Mouse (Mus musculus) lung, embryonic 16.5 days (tissue): ENCODE measurements around the gene Cd109. TPM values are rescaled to one million over a fixed set of nuclear protein-coding genes. Genes with fewer than 3 reads are reported as not detected.

Experiments
- ATAC-seq: fragments of 200-750 bp; cut with Nextera tagmentation; 2 replicates; pipeline ENCODE4 v1.8.0; 2017; ENCODE audit warnings: low read depth, mild to moderate bottlenecking, moderate library complexity
- H3K27ac ChIP-seq: fragments of 300-500 bp; sonication (generic); 2 replicates; pipeline ENCODE4 v1.5.1; 2014; ENCODE audit warnings: mild to moderate bottlenecking, control low read depth, low read length
- H3K27me3 ChIP-seq: fragments of 300-500 bp; sonication (generic); 2 replicates; pipeline ENCODE4 v1.6.1; 2014; ENCODE audit warnings: low read depth, low read length, mixed read lengths; ENCODE audit not compliant: control insufficient read depth, insufficient read depth
- H3K36me3 ChIP-seq: fragments of 300-500 bp; sonication (generic); 2 replicates; pipeline ENCODE4 v1.6.1; 2014; ENCODE audit warnings: low read length; ENCODE audit not compliant: control insufficient read depth, insufficient read depth
- H3K4me1 ChIP-seq: fragments of 300-500 bp; sonication (generic); replicated peaks from 2 replicates; pipeline ENCODE4 v1.6.1; 2014; ENCODE audit warnings: low read length, mixed read lengths; ENCODE audit not compliant: control insufficient read depth, insufficient read depth
- H3K4me2 ChIP-seq: fragments of 300-500 bp; sonication (generic); 2 replicates; pipeline ENCODE4 v1.6.1; 2014; ENCODE audit warnings: low read depth, low read length, control low read depth
- H3K4me3 ChIP-seq: fragments of 300-500 bp; sonication (generic); 2 replicates; pipeline ENCODE4 v1.5.1; 2014; ENCODE audit warnings: mild to moderate bottlenecking, low read length, control low read depth
- H3K9ac ChIP-seq: fragments of 300-500 bp; sonication (generic); 2 replicates; pipeline ENCODE4 v1.6.1; 2014; ENCODE audit warnings: low read length, control low read depth
- H3K9me3 ChIP-seq: fragments of 300-500 bp; sonication (generic); 2 replicates; pipeline ENCODE4 v1.6.1; 2016; ENCODE audit warnings: low read length; ENCODE audit not compliant: control insufficient read depth
- WGBS: fragments of 180-500 bp; shearing (Covaris S2); extraction: QIAGEN DNeasy Blood & Tissue Kit; methylation state at CpG from one replicate; pipeline ENCODE4 v1.1.7; 2014; 5-methylcytosine and 5-hydroxymethylcytosine counted together
- polyA plus RNA-seq: library from polyadenylated mRNA; unstranded; fragments of >200 nt; fragmentation: Nextera tagmentation; extraction: Ambion mirVana; gene quantifications from 2 replicates; pipeline ENCODE4 v1.2.1, GENCODE M21; 2015

The Cd109 gene
- polyA plus RNA-seq, 1 experiment from 2014 or later = 10.7 TPM

- WGBS = 54% methylated on average over 6 of the region's 6 CpGs
- ATAC-seq = no peak
Observed at GRCm38 (mm10) chr9:78629991-78630390, 14.6 kb downstream of the Cd109 start.

GRCm38 (mm10) chr9:78631755-78632434 lies 16.5 kb downstream of the Cd109 start:
- 23% methylated on average over 6 of the region's 6 CpGs for WGBS
- Histone ChIP-seq H3K36me3 (no peaks in the 10 kb centered on the region; the same call in 1 of the 2 replicates), H3K27ac (no peak overlapping the region), H3K4me2 (no peak overlapping the region), H3K9me3 (no peaks in the 10 kb centered on the region), H3K9ac (no peak overlapping the region), H3K4me3 (no peak overlapping the region), H3K4me1 (no peaks in the 10 kb centered on the region), H3K27me3 (no peaks in the 10 kb centered on the region)
- ATAC-seq = no peak

More at GRCm38 (mm10) chr9:78629991-78630390, 14.6 kb downstream of the Cd109 start:
- no peak overlapping the region for H3K9ac ChIP-seq
- H3K9me3 ChIP-seq = no peaks in the 10 kb centered on the region
- H3K27ac ChIP-seq = no peak overlapping the region
- no peak overlapping the region for H3K4me3 ChIP-seq
- H3K27me3 ChIP-seq = no peaks in the 10 kb centered on the region
- H3K4me1 ChIP-seq = no peaks in the 10 kb centered on the region
- H3K4me2 ChIP-seq = no peak overlapping the region; the same call in 1 of the 2 replicates
- H3K36me3 ChIP-seq = no peaks in the 10 kb centered on the region; the same call in 1 of the 2 replicates

DNA sequence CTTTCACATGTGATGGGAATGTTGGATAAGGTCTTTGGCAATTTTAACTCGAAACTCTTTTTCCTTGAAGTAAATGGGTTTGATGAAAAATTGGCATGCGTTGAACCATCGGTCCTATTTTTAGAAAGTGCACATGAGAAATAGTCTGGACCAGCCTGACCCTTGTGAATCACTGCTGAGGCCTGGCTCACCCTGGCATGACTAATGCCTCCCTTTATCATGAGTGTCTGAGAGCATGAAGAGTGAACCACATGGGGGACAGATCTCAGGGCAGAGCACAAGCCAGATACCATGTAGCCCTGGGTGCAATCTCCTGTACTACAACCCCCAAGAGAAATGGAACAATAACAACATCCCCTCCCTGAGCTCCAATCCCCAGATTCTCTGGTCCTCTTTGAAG lies 18.6 kb downstream of the Cd109 start:
- Histone ChIP-seq H3K9ac (no peak overlapping the region), H3K36me3 (no peaks in the 10 kb centered on the region; the same call in 1 of the 2 replicates), H3K4me2 (no peak overlapping the region), H3K9me3 (no peaks in the 10 kb centered on the region), H3K27me3 (no peaks in the 10 kb centered on the region), H3K4me1 (no peaks in the 10 kb centered on the region), H3K4me3 (no peak overlapping the region), H3K27ac (no peak overlapping the region)
- no peak for ATAC-seq
- WGBS = 82% methylated on average over 3 of the region's 3 CpGs

DNA sequence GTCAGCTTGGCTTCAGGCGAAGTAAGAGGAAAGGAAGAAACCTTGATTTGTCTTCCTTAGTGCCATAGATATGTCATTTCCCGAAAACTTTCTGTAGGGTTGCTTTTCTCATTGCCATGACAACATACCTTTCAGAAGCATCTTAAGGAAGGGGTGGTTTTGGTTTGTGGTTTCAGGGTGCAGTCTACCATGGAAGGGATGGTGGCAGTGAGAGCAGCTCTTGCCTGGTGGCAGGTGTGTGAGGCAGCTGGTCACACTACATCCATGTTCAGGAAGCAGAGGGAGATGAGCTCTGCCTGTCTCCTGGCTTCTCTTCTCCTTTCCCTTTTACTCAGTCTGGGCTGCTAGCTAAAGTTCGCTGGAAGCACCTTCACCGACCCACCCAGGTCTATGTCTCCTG lies 26.0 kb downstream of the Cd109 start:
- H3K4me3 ChIP-seq = no peak overlapping the region
- H3K9me3 ChIP-seq = no peaks in the 10 kb centered on the region
- H3K4me1 ChIP-seq = no peaks in the 10 kb centered on the region
- no peaks in the 10 kb centered on the region for H3K27me3 ChIP-seq
- H3K4me2 ChIP-seq = no peak overlapping the region
- ATAC-seq = no peak
- 86% methylated on average over 4 of the region's 4 CpGs for WGBS
- no peak overlapping the region for H3K27ac ChIP-seq
- no peak overlapping the region for H3K9ac ChIP-seq
- no peaks in the 10 kb centered on the region for H3K36me3 ChIP-seq

DNA sequence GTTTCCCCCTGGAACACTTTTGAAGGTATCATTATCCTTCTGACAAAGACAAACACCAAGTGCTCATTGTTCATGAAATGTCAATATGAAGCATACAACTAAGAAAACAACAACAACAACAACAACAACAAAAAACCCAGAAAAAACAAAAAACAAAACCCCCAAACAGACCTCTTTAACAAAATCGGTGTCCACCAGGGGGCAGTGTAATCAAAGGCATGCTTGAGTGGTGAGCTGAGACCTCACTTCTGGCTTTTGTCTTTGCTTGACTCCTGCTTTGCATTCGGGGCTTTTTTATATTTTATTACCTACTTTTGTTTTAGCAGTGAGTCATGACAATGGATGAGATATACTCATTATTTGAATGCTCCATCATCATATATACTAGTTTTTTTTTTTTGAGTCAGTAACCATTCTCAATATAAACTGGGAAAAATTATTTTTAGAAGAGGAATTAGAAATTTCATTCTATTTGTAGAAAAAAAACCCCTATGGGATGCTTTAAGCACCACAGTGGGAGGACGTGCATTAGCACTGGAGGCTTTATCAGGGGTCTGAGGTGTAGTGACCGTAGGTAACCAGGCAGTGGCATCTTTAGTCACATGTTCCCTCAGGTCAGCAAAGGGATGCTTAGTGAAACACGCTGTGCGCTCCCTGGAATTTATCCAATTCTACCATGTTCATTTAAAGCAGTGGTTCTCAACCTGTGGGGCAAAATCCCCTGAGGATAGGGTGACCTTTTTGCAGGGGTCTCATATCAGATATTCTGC lies 30.8 kb downstream of the Cd109 start:
- no peak overlapping the region for H3K27ac ChIP-seq
- no peaks in the 10 kb centered on the region for H3K4me1 ChIP-seq
- H3K9ac ChIP-seq = no peak overlapping the region
- no peak overlapping the region for H3K4me2 ChIP-seq
- no peaks in the 10 kb centered on the region for H3K36me3 ChIP-seq
- WGBS = 43% methylated on average over 6 of the region's 6 CpGs
- H3K9me3 ChIP-seq = no peaks in the 10 kb centered on the region
- H3K27me3 ChIP-seq = no peaks in the 10 kb centered on the region
- no peak for ATAC-seq
- no peak overlapping the region for H3K4me3 ChIP-seq

DNA sequence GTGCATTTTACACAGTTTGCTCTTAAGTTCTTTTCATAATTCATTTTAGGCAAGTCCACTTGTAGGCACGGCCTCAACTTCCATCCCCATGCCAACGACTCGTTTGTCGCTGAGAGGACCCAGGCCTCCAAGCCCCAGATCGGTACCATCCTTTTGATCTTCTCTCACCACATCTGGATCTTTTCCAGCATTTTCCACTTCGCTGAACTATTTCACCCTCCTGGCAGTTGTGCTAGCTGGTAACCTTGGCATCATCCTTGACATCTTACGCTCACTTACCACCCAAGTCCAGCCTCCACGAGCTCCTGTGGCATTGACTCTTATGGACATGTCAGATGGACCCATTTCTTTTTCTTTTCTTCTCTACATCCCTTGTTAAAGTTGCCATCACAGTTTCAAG lies 33.3 kb downstream of the Cd109 start:
- H3K36me3 ChIP-seq = no peaks in the 10 kb centered on the region
- no peak overlapping the region for H3K4me3 ChIP-seq
- H3K9me3 ChIP-seq = no peaks in the 10 kb centered on the region
- WGBS = 79% methylated on average over 8 of the region's 8 CpGs
- H3K27me3 ChIP-seq = no peaks in the 10 kb centered on the region
- no peak overlapping the region for H3K4me2 ChIP-seq
- H3K9ac ChIP-seq = no peak overlapping the region
- H3K4me1 ChIP-seq = no peaks in the 10 kb centered on the region
- H3K27ac ChIP-seq = no peak overlapping the region
- no peak for ATAC-seq

GRCm38 (mm10) chr9:78649398-78649797 lies 34.1 kb downstream of the Cd109 start:
- Histone ChIP-seq H3K9ac (no peak overlapping the region), H3K27me3 (no peaks in the 10 kb centered on the region), H3K9me3 (no peaks in the 10 kb centered on the region), H3K4me3 (no peak overlapping the region), H3K4me2 (no peak overlapping the region), H3K27ac (no peak overlapping the region), H3K4me1 (no peaks in the 10 kb centered on the region), H3K36me3 (no peaks in the 10 kb centered on the region)
- ATAC-seq = peak; percentile 60; the same call in 1 of the 2 replicates

GRCm38 (mm10) chr9:78657564-78657963 lies 42.2 kb downstream of the Cd109 start:
- 77% methylated on average over 5 of the region's 5 CpGs for WGBS
- Histone ChIP-seq H3K9me3 (no peaks in the 10 kb centered on the region), H3K27ac (no peak overlapping the region), H3K36me3 (no peaks in the 10 kb centered on the region), H3K4me2 (no peak overlapping the region), H3K9ac (no peak overlapping the region), H3K4me1 (no peaks in the 10 kb centered on the region), H3K4me3 (no peak overlapping the region), H3K27me3 (no peaks in the 10 kb centered on the region)
- no peak for ATAC-seq

DNA sequence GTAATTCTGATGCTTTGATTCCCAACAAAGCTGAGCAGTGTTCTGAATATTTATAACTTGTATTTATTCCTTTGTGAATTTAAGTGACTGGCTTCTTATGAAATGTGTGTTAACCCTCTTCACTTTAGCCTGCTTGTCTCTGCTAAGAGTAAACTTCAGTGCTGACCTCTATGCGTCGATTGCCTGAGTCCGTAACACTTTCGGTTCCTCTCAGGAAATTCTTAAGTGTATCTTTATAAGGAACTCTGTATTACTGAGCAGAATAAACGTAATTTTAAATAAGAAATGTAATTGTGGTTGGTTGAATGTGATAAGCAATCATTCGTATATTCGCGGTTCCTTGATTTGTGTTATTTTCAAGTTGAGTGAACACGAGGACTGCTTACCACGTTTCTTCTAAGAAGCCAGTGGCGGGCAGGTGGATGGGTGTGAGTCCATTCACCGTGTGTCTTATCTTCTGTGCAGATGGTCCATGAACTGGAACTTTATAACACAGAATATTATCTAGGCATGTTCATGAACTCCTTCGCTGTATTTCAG lies 56.2 kb downstream of the Cd109 start:
- H3K27me3 ChIP-seq = no peaks in the 10 kb centered on the region
- no peak overlapping the region for H3K4me2 ChIP-seq
- no peak overlapping the region for H3K9ac ChIP-seq
- H3K9me3 ChIP-seq = no peaks in the 10 kb centered on the region
- H3K4me3 ChIP-seq = no peak overlapping the region
- WGBS = 79% methylated on average over 13 of the region's 13 CpGs
- no peaks in the 10 kb centered on the region for H3K36me3 ChIP-seq
- H3K27ac ChIP-seq = no peak overlapping the region
- H3K4me1 ChIP-seq = no peaks in the 10 kb centered on the region
- ATAC-seq = no peak
